Mouse (Mus musculus): ENCODE results near the gene Tnik.

Gene Tnik

GRCm38 (mm10) chr3:28697797-28698196 is 434.8 kb downstream of the Tnik start, which contains the start of gene Slc2a2:
Gene Slc2a2 (plus strand): TSS chr3:28697903.
- DNase-seq (ENCODE audit: low read depth in 1 of 2, low spot score in 2 of 2), result no peak

GRCm38 (mm10) chr3:28699601-28700000 is 436.6 kb downstream of the Tnik start:
- no peak for DNase-seq (ENCODE audit: low read depth in 1 of 2, low spot score in 2 of 2)

GRCm38 (mm10) chr3:28705522-28706137 is 442.6 kb downstream of the Tnik start:
- no peak for DNase-seq (ENCODE audit: low read depth in 1 of 2, low spot score in 2 of 2)

- DNase-seq (ENCODE audit: low read depth in 1 of 2, low spot score in 2 of 2), result no peak
Measured at GRCm38 (mm10) chr3:28706736-28707135, 443.7 kb downstream of the Tnik start.

- DNase-seq (ENCODE audit: low read depth in 1 of 2, low spot score in 2 of 2), result no peak
Measured at GRCm38 (mm10) chr3:28709740-28710139, 446.7 kb downstream of the Tnik start.

GRCm38 (mm10) chr3:28713913-28714698 is 451.1 kb downstream of the Tnik start:
- DNase-seq (ENCODE audit: low read depth in 1 of 2, low spot score in 2 of 2), result no peak

GRCm38 (mm10) chr3:28718521-28718920 is 455.5 kb downstream of the Tnik start:
- DNase-seq (ENCODE audit: low read depth in 1 of 2, low spot score in 2 of 2), result no peak

- no peak for DNase-seq (ENCODE audit: low read depth in 1 of 2, low spot score in 2 of 2)
Measured at GRCm38 (mm10) chr3:28721218-28721617, 458.2 kb downstream of the Tnik start.

GRCm38 (mm10) chr3:28721838-28722237 is 458.8 kb downstream of the Tnik start:
- DNase-seq (ENCODE audit: low read depth in 1 of 2, low spot score in 2 of 2), result no peak

- no peak for DNase-seq (ENCODE audit: low read depth in 1 of 2, low spot score in 2 of 2)
Measured at GRCm38 (mm10) chr3:28722531-28722930, 459.5 kb downstream of the Tnik start.

- DNase-seq (ENCODE audit: low read depth in 1 of 2, low spot score in 2 of 2), result no peak
Measured at GRCm38 (mm10) chr3:28723534-28723933, 460.5 kb downstream of the Tnik start.

GRCm38 (mm10) chr3:28725203-28725602 is 462.2 kb downstream of the Tnik start:
- DNase-seq (ENCODE audit: low read depth in 1 of 2, low spot score in 2 of 2), result no peak

Measured in monocyte, adult 2 months (primary cell).